In the genomic region with DNA sequence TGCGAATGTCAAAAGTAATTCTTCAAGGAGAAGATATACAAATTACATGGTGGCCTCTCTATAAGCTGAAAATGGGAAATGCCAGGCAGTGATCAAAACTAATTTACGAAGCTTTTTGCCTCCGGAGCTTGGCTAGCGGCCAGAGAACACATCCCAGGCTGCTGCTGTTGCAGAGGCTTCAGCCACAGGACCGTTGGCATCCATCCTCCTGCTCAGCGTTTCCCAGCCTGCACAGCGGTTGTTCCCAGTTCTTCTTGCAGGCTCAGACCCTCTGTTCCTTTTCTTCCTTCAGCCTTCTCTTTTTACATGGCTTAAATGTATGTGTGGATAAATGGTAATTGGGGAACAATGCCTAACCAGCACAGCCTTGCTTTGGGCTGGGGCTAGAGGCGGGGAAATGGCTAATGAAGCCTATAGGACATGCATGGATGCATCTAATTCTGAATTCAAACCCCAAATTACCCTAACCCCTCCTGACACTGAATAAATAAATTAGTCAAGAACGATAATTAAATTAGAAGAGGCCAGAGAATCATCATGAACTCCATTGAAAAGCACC, we compare ENCODE assay signal across 9 mouse cellular contexts. TPM values are rescaled to one million over a fixed set of nuclear protein-coding genes. Genes with fewer than 3 reads are reported as not detected.
DNase-seq lines count a peak whose midpoint lies in the region; ATAC-seq and TF ChIP-seq lines count a peak whose summit lies in the region.
"Had no signal": no experiment of that assay in that cellular context is flagged by ENCODE, and none has a peak within 500 bp of the region (broad histone marks: within the 10 kb centered on the region; RNA-seq: fewer than 3 reads in every experiment).

No protein-coding gene starts in this region.

- ATAC-seq in intestine, embryonic 14.5 days (replicated peaks; ENCODE audit: low FRiP score, low TSS enrichment, low read depth) = no peak
- no peak for ATAC-seq in intestine, embryonic 16.5 days
- ATAC-seq in Patski = peak; percentile 47
- ATAC-seq in embryonic facial prominence, embryonic 13.5 days (ENCODE audit: insufficient number of reproducible peaks, insufficient read depth, low FRiP score, low TSS enrichment, low read depth) = 0 out of 2 replicates have a peak, but pooled peaks have one; percentile 59
- peak; percentile 92 for ATAC-seq in hindbrain, embryonic 13.5 days (ENCODE audit: low FRiP score)
- ATAC-seq in midbrain, embryonic 14.5 days (ENCODE audit: low FRiP score, low TSS enrichment) = peak; percentile 83

- no peaks in the 10 kb centered on the region for H3K4me1 ChIP-seq in intestine, embryonic 14.5 days (replicated peaks; ENCODE audit: control insufficient read depth, insufficient read depth, low read length)
- H3K4me1 ChIP-seq in intestine, embryonic 16.5 days (ENCODE audit: control insufficient read depth, insufficient read depth, low read length) = no peaks in the 10 kb centered on the region
- H3K4me1 ChIP-seq in embryonic facial prominence, embryonic 13.5 days = peaks cover 9% of the 10 kb centered on the region
- H3K4me1 ChIP-seq in hindbrain, embryonic 13.5 days (replicated peaks) = peaks cover 23% of the 10 kb centered on the region
- peaks cover 20% of the 10 kb centered on the region for H3K4me1 ChIP-seq in midbrain, embryonic 14.5 days (ENCODE audit: control insufficient read depth, insufficient read depth, low read length)
- H3K4me1 ChIP-seq: liver, embryonic 15.5 days had no signal

- in situ Hi-C loops in Patski (cut with MboI; ENCODE audit: low pct_unique_long_range_greater_than_20kb) = no loop called here

- no peaks in the 10 kb centered on the region for H3K36me3 ChIP-seq in intestine, embryonic 14.5 days (ENCODE audit: control insufficient read depth, insufficient read depth, low read length)
- H3K36me3 ChIP-seq in intestine, embryonic 16.5 days (ENCODE audit: control insufficient read depth, insufficient read depth, low read length) = no peaks in the 10 kb centered on the region
- H3K36me3 ChIP-seq in embryonic facial prominence, embryonic 13.5 days = no peaks in the 10 kb centered on the region
- H3K36me3 ChIP-seq in hindbrain, embryonic 13.5 days = no peaks in the 10 kb centered on the region
- H3K36me3 ChIP-seq in midbrain, embryonic 14.5 days (ENCODE audit: control insufficient read depth, insufficient read depth, low read length) = no peaks in the 10 kb centered on the region
- H3K36me3 ChIP-seq: liver, embryonic 15.5 days had no signal

- no peak overlapping the region for H3K4me2 ChIP-seq in intestine, embryonic 14.5 days (ENCODE audit: low read length)
- no peak overlapping the region for H3K4me2 ChIP-seq in intestine, embryonic 16.5 days (ENCODE audit: low read depth, low read length)
- no peak overlapping the region for H3K4me2 ChIP-seq in embryonic facial prominence, embryonic 13.5 days
- no peak overlapping the region; the same call in 1 of the 2 replicates for H3K4me2 ChIP-seq in hindbrain, embryonic 13.5 days
- 0 out of 2 replicates have a peak overlapping the region, but pooled peaks have one; percentile 5 for H3K4me2 ChIP-seq in midbrain, embryonic 14.5 days (ENCODE audit: low read length)
- H3K4me2 ChIP-seq: liver, embryonic 15.5 days had no signal

- WGBS in intestine, embryonic 14.5 days = 37% methylated on average over 9 of the region's 9 CpGs
- 46% methylated on average over 9 of the region's 9 CpGs for WGBS in intestine, embryonic 16.5 days
- 34% methylated on average over 9 of the region's 9 CpGs for WGBS in embryonic facial prominence, embryonic 13.5 days
- WGBS in hindbrain, embryonic 13.5 days = 14% methylated on average over 9 of the region's 9 CpGs
- 11% methylated on average over 9 of the region's 9 CpGs for WGBS in midbrain, embryonic 14.5 days

- no peak for TF ChIP-seq CTCF in Patski (IDR thresholded peaks at IDR 0.05)

- H3K27ac ChIP-seq in intestine, embryonic 14.5 days (ENCODE audit: low read depth) = no peak overlapping the region
- no peak overlapping the region for H3K27ac ChIP-seq in intestine, embryonic 16.5 days (ENCODE audit: low read length)
- no peak overlapping the region for H3K27ac ChIP-seq in embryonic facial prominence, embryonic 13.5 days
- peak overlapping the region; percentile 87 for H3K27ac ChIP-seq in hindbrain, embryonic 13.5 days
- peak overlapping the region; percentile 87 for H3K27ac ChIP-seq in midbrain, embryonic 14.5 days (replicated peaks; ENCODE audit: low read depth, low read length)
- H3K27ac ChIP-seq: liver, embryonic 15.5 days had no signal

- H3K9me3 ChIP-seq in intestine, embryonic 14.5 days (ENCODE audit: control insufficient read depth, low read length) = no peaks in the 10 kb centered on the region
- no peaks in the 10 kb centered on the region for H3K9me3 ChIP-seq in intestine, embryonic 16.5 days (ENCODE audit: control insufficient read depth, low read length)
- no peaks in the 10 kb centered on the region for H3K9me3 ChIP-seq in embryonic facial prominence, embryonic 13.5 days
- H3K9me3 ChIP-seq in hindbrain, embryonic 13.5 days = no peaks in the 10 kb centered on the region
- H3K9me3 ChIP-seq in midbrain, embryonic 14.5 days (ENCODE audit: control insufficient read depth, low read length) = no peaks in the 10 kb centered on the region
- H3K9me3 ChIP-seq: liver, embryonic 15.5 days had no signal

- H3K27me3 ChIP-seq in intestine, embryonic 14.5 days (replicated peaks; ENCODE audit: control insufficient read depth, insufficient read depth, low read length) = no peaks in the 10 kb centered on the region
- no peaks in the 10 kb centered on the region for H3K27me3 ChIP-seq in intestine, embryonic 16.5 days (replicated peaks; ENCODE audit: control insufficient read depth, insufficient read depth, low read length)
- H3K27me3 ChIP-seq in Patski = no peaks in the 10 kb centered on the region
- no peaks in the 10 kb centered on the region for H3K27me3 ChIP-seq in embryonic facial prominence, embryonic 13.5 days
- H3K27me3 ChIP-seq in hindbrain, embryonic 13.5 days = peaks cover 7% of the 10 kb centered on the region; the same call in 1 of the 2 replicates
- H3K27me3 ChIP-seq in midbrain, embryonic 14.5 days (ENCODE audit: control insufficient read depth, insufficient read depth, low read length) = no peaks in the 10 kb centered on the region
- H3K27me3 ChIP-seq: liver, embryonic 15.5 days had no signal

- CTCF ChIA-PET in Patski (lab: Charles Lee) = interaction anchor here (1.1 to 1.6 kb wide), 2 partner anchors 9 to 39 kb away, joined by 4 to 6 read pairs; no protein-coding TSS in a partner anchor

- POLR2A ChIA-PET in Patski (lab: Charles Lee) = interaction anchor here (0.7 to 1.0 kb wide), 2 partner anchors 16 to 1387 kb away, joined by 3 to 5 read pairs; no protein-coding TSS in a partner anchor

- peak; percentile 56 for DNase-seq in intestine, embryonic 14.5 days (ENCODE audit: low spot score)
- DNase-seq in Patski (ENCODE audit: low read depth, low spot score) = no peak
- peak; percentile 89 for DNase-seq in midbrain, embryonic 14.5 days
- DNase-seq in spleen, postnatal 36 days (ENCODE audit: low spot score in 2 of 2) = no peak
- no peak for DNase-seq in urinary bladder, postnatal 36 days (ENCODE audit: low spot score in 2 of 2)

- no peak overlapping the region for H3K4me3 ChIP-seq in intestine, embryonic 14.5 days (ENCODE audit: low read depth, low read length)
- no peak overlapping the region for H3K4me3 ChIP-seq in intestine, embryonic 16.5 days (ENCODE audit: low read length)
- no peak overlapping the region for H3K4me3 ChIP-seq in embryonic facial prominence, embryonic 13.5 days
- H3K4me3 ChIP-seq in hindbrain, embryonic 13.5 days = no peak overlapping the region
- no peak overlapping the region for H3K4me3 ChIP-seq in midbrain, embryonic 14.5 days (replicated peaks; ENCODE audit: low read depth, low read length)
- H3K4me3 ChIP-seq: liver, embryonic 15.5 days had no signal

- no peak overlapping the region for H3K9ac ChIP-seq in intestine, embryonic 14.5 days (ENCODE audit: low read length)
- H3K9ac ChIP-seq in intestine, embryonic 16.5 days (ENCODE audit: low read depth, low read length) = no peak overlapping the region
- no peak overlapping the region for H3K9ac ChIP-seq in embryonic facial prominence, embryonic 13.5 days
- H3K9ac ChIP-seq in hindbrain, embryonic 13.5 days = peak overlapping the region; percentile 35; the same call in 1 of the 2 replicates
- H3K9ac ChIP-seq in midbrain, embryonic 14.5 days (replicated peaks; ENCODE audit: low read length) = no peak overlapping the region
- H3K9ac ChIP-seq: liver, embryonic 15.5 days had no signal

RNA-seq across cellular contexts. Expression of gene Tnrc6a, which starts 54.9 kb away (rescaled TPM):
- 54.5 and 56.0 TPM in 2 replicates for polyA plus RNA-seq in intestine, embryonic 14.5 days (2014; fragmentation: Nextera tagmentation; extraction: Ambion mirVana)
- 33.9 and 39.0 TPM in 2 replicates for polyA plus RNA-seq in intestine, embryonic 16.5 days (2015; fragmentation: Nextera tagmentation; extraction: Ambion mirVana)
- 34.1 TPM for polyA plus RNA-seq in Patski (2021)
- polyA plus RNA-seq in embryonic facial prominence, embryonic 13.5 days (2015; fragmentation: Nextera tagmentation; extraction: Ambion mirVana) = 58.6 and 68.3 TPM in 2 replicates
- 59.0 and 63.2 TPM in 2 replicates for polyA plus RNA-seq in hindbrain, embryonic 13.5 days (2015; fragmentation: Nextera tagmentation; extraction: Ambion mirVana)
- 50.0 and 59.4 TPM in 2 replicates for polyA plus RNA-seq in midbrain, embryonic 14.5 days (2014; fragmentation: Nextera tagmentation; extraction: Ambion mirVana)

Comparison
In these comparisons a context has a peak if more than half of its experiments do, and no peak if none do; other contexts are left out.
1. ATAC-seq: peak in Patski (single experiment), embryonic facial prominence, embryonic 13.5 days (single experiment), hindbrain, embryonic 13.5 days (single experiment) and midbrain, embryonic 14.5 days (single experiment); none in intestine, embryonic 14.5 days (single experiment) and intestine, embryonic 16.5 days (single experiment).
2. DNase-seq: peak in intestine, embryonic 14.5 days (single experiment) and midbrain, embryonic 14.5 days (single experiment); none in Patski (single experiment), spleen, postnatal 36 days (0 of 2) and urinary bladder, postnatal 36 days (0 of 2).
3. H3K27ac ChIP-seq: peak in hindbrain, embryonic 13.5 days (single experiment) and midbrain, embryonic 14.5 days (single experiment); none in intestine, embryonic 14.5 days (single experiment), intestine, embryonic 16.5 days (single experiment) and embryonic facial prominence, embryonic 13.5 days (single experiment).